Mouse (Mus musculus): ENCODE measurements around the gene Ptprg. TPM values are rescaled to one million over a fixed set of nuclear protein-coding genes. Genes with fewer than 3 reads are reported as not detected.

Gene Ptprg
- total and polyA plus RNA-seq, 3 experiments: not detected

DNA sequence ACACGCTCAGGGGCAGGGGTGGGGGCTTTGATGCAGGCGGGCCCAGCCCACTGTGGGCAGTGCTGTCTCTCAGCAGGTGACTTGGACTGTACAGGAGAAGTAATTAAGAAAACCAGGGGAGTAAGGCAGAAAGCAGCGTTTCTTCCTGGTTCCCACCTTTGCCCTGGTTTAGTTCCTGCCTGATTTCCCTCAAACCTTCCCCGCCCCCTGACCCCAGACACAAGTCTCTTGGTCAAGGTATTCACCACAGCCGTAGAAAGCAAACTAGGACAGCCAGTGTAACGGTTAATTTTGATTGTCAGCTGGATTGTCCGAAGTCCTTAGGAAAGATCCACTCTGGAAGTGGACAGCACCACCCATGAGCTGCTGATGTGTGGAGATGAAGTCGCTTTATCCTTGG lies 614.3 kb downstream of the Ptprg start:
- no peak overlapping the region for H3K9ac ChIP-seq (ENCODE audit: control insufficient read depth, low read depth, low read length, poor library complexity, severe bottlenecking)
- TF ChIP-seq TAL1 (IDR thresholded peaks at IDR 0.05; ENCODE audit: low read length): no peak
- no peak for TF ChIP-seq ZC3H11A (IDR thresholded peaks at IDR 0.05; ENCODE audit: low read depth, low read length)
- no peak for TF ChIP-seq GABPA (IDR thresholded peaks at IDR 0.05; ENCODE audit: low read depth, low read length)
- TF ChIP-seq MEF2A (IDR thresholded peaks at IDR 0.05; ENCODE audit: extremely low read depth, insufficient replicate concordance, low read depth, low read length, poor library complexity, severe bottlenecking): no peak
- no peaks in the 10 kb centered on the region for H3K4me1 ChIP-seq (ENCODE audit: control insufficient read depth in 1 of 2, insufficient read depth in 2 of 2, low read length in 2 of 2)
- no peak overlapping the region for H3K27ac ChIP-seq (ENCODE audit: control insufficient read depth, low read depth, low read length)
- H3K27me3 ChIP-seq (ENCODE audit: control insufficient read depth in 1 of 2, insufficient read depth in 2 of 2, low read length in 2 of 2): no peaks in the 10 kb centered on the region
- no peaks in the 10 kb centered on the region for H3K36me3 ChIP-seq (ENCODE audit: control insufficient read depth in 1 of 2, insufficient read depth in 2 of 2, low read length in 2 of 2)
- DNase-seq (ENCODE audit: low read depth, low spot score): no peak
- H3K79me2 ChIP-seq (ENCODE audit: control insufficient read depth, insufficient read depth, low read length, poor library complexity): no peaks in the 10 kb centered on the region
- no peak overlapping the region for H3K4me3 ChIP-seq (ENCODE audit: control insufficient read depth in 1 of 2, insufficient read depth in 1 of 2, low read depth in 2 of 2, low read length in 2 of 2)
- H3K9me3 ChIP-seq (replicated peaks; ENCODE audit: insufficient read depth, low read length): no peaks in the 10 kb centered on the region

DNA sequence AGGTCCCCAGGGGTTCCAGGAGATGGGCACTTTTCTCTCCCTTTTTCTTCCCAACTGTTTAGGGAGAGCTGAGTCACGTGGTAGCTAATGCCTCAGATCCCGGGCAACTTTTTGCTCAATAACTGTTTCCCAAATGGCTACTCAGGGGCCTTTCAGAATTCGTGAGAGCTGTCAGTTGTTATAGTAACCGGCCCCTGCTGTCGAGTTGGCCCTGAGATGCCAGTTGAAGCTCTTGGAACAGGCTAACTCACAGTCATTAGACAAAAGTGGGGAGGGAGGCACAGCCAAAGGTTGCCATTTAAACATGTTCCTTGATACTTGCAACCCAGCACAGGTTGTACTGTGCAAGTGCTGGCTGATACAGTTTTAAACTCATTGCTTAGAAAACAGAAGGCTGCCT lies 624.1 kb downstream of the Ptprg start:
- no peak overlapping the region for H3K27ac ChIP-seq (ENCODE audit: control insufficient read depth, low read depth, low read length)
- H3K9me3 ChIP-seq (replicated peaks; ENCODE audit: insufficient read depth, low read length): no peaks in the 10 kb centered on the region
- no peak overlapping the region for H3K9ac ChIP-seq (ENCODE audit: control insufficient read depth, low read depth, low read length, poor library complexity, severe bottlenecking)
- H3K4me1 ChIP-seq (ENCODE audit: control insufficient read depth in 1 of 2, insufficient read depth in 2 of 2, low read length in 2 of 2): no peaks in the 10 kb centered on the region
- no peaks in the 10 kb centered on the region for H3K79me2 ChIP-seq (ENCODE audit: control insufficient read depth, insufficient read depth, low read length, poor library complexity)
- H3K4me3 ChIP-seq (ENCODE audit: control insufficient read depth in 1 of 2, insufficient read depth in 1 of 2, low read depth in 2 of 2, low read length in 2 of 2): no peak overlapping the region
- no peak for TF ChIP-seq BHLHE40 (IDR thresholded peaks at IDR 0.05; ENCODE audit: borderline replicate concordance, low read depth, low read length)
- no peak for TF ChIP-seq MAFK (IDR thresholded peaks at IDR 0.05; ENCODE audit: borderline replicate concordance, low read depth, low read length)
- TF ChIP-seq NRF1 (IDR thresholded peaks at IDR 0.05; ENCODE audit: insufficient read depth, low read depth, low read length, poor library complexity, severe bottlenecking): no peak
- no peak for TF ChIP-seq POLR2AphosphoS5 (IDR thresholded peaks at IDR 0.05; ENCODE audit: borderline replicate concordance, low read depth, low read length)
- no peak for TF ChIP-seq ETS1 (IDR thresholded peaks at IDR 0.05; ENCODE audit: low read depth, low read length)
- no peak for TF ChIP-seq ZC3H11A (IDR thresholded peaks at IDR 0.05; ENCODE audit: low read depth, low read length)
- no peak for TF ChIP-seq CHD2 (IDR thresholded peaks at IDR 0.05; ENCODE audit: low read length)
- no peak for TF ChIP-seq MEF2A (IDR thresholded peaks at IDR 0.05; ENCODE audit: extremely low read depth, insufficient replicate concordance, low read depth, low read length, poor library complexity, severe bottlenecking)
- TF ChIP-seq TBP (IDR thresholded peaks at IDR 0.05; ENCODE audit: low read depth, low read length): no peak
- TF ChIP-seq HCFC1 (IDR thresholded peaks at IDR 0.05; ENCODE audit: low read depth, low read length): no peak
- H3K27me3 ChIP-seq (ENCODE audit: control insufficient read depth in 1 of 2, insufficient read depth in 2 of 2, low read length in 2 of 2): no peaks in the 10 kb centered on the region
- H3K36me3 ChIP-seq (ENCODE audit: control insufficient read depth in 1 of 2, insufficient read depth in 2 of 2, low read length in 2 of 2): no peaks in the 10 kb centered on the region
- DNase-seq (ENCODE audit: low read depth, low spot score): no peak

DNA sequence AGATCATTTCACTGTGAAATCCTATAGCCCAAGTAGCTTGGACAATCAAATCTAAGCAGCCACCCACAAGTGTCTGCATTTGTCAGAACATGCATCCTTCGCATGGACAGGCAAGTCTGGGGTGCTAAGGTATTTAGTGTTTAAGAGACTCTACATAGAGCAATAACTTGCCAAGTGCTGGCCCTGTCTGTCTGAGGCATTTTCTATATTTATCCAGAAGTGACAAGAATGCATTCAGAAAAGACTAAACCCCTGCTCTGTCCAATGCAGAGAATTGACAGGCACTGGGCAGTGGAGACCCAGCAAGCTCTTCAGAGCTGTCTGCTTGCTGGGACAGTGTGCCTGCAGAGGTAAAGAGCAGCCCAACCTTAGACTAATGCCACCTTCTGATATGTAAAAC lies 625.3 kb downstream of the Ptprg start:
- no peak overlapping the region for H3K27ac ChIP-seq (ENCODE audit: control insufficient read depth, low read depth, low read length)
- no peaks in the 10 kb centered on the region for H3K27me3 ChIP-seq (ENCODE audit: control insufficient read depth in 1 of 2, insufficient read depth in 2 of 2, low read length in 2 of 2)
- no peak overlapping the region for H3K4me3 ChIP-seq (ENCODE audit: control insufficient read depth in 1 of 2, insufficient read depth in 1 of 2, low read depth in 2 of 2, low read length in 2 of 2)
- H3K4me1 ChIP-seq (ENCODE audit: control insufficient read depth in 1 of 2, insufficient read depth in 2 of 2, low read length in 2 of 2): no peaks in the 10 kb centered on the region
- H3K9ac ChIP-seq (ENCODE audit: control insufficient read depth, low read depth, low read length, poor library complexity, severe bottlenecking): no peak overlapping the region
- no peak for DNase-seq (ENCODE audit: low read depth, low spot score)
- no peaks in the 10 kb centered on the region for H3K36me3 ChIP-seq (ENCODE audit: control insufficient read depth in 1 of 2, insufficient read depth in 2 of 2, low read length in 2 of 2)
- TF ChIP-seq RCOR1 (IDR thresholded peaks at IDR 0.05; ENCODE audit: low read depth, low read length) (no peak), MYC (IDR thresholded peaks at IDR 0.05; ENCODE audit: low read depth, low read length) (no peak), BHLHE40 (IDR thresholded peaks at IDR 0.05; ENCODE audit: borderline replicate concordance, low read depth, low read length) (no peak), GATA1 (IDR thresholded peaks at IDR 0.05; ENCODE audit: low read depth, low read length) (no peak), CTCF (IDR thresholded peaks at IDR 0.05 in 2 of 3, conservative IDR thresholded peaks at IDR 0.05 in 1 of 3; ENCODE audit: control insufficient read depth in 1 of 3, insufficient read depth in 1 of 3, low read depth in 2 of 3, low read length in 3 of 3, poor library complexity in 1 of 3, severe bottlenecking in 1 of 3) (no peak), NRF1 (IDR thresholded peaks at IDR 0.05; ENCODE audit: insufficient read depth, low read depth, low read length, poor library complexity, severe bottlenecking) (no peak), POLR2A (IDR thresholded peaks at IDR 0.05; ENCODE audit: control insufficient read depth in 1 of 2, insufficient read depth in 1 of 2, low read depth in 1 of 2, low read length in 2 of 2, poor library complexity in 1 of 2) (no peak), POLR2AphosphoS5 (IDR thresholded peaks at IDR 0.05; ENCODE audit: borderline replicate concordance, low read depth, low read length) (no peak), KAT2A (conservative IDR thresholded peaks at IDR 0.05; ENCODE audit: low read depth, low read length) (no peak), TBP (IDR thresholded peaks at IDR 0.05; ENCODE audit: low read depth, low read length) (no peak)
- no peaks in the 10 kb centered on the region for H3K79me2 ChIP-seq (ENCODE audit: control insufficient read depth, insufficient read depth, low read length, poor library complexity)
- H3K9me3 ChIP-seq (replicated peaks; ENCODE audit: insufficient read depth, low read length): no peaks in the 10 kb centered on the region
